Mouse (Mus musculus) stomach, postnatal 0 days (tissue): ENCODE measurements around the gene Arhgef39. TPM values are rescaled to one million over a fixed set of nuclear protein-coding genes. Genes with fewer than 3 reads are reported as not detected.
"Not testable (repeated sequence)": the region's sequence is repeated elsewhere in the genome, so short reads cannot be mapped to it uniquely, and the experiment has no call there.

ENCODE experiments used
- ATAC-seq: fragments of 200-750 bp; cut with Nextera tagmentation; 2 replicates; pipeline ENCODE4 v1.8.0; 2017; ENCODE audit not compliant: low FRiP score, low TSS enrichment
- DNase-seq: peaks from one replicate; pipeline ENCODE4 v3.0.0-alpha.2; 2016; ENCODE audit warnings: low spot score
- H3K27ac ChIP-seq: fragments of 300-500 bp; sonication (generic); replicated peaks from 2 replicates; pipeline ENCODE4 v1.5.1; 2014; ENCODE audit warnings: mild to moderate bottlenecking, control low read depth
- H3K27me3 ChIP-seq: fragments of 300-500 bp; sonication (generic); 2 replicates; pipeline ENCODE4 v1.6.1; 2014; ENCODE audit warnings: low read length; ENCODE audit not compliant: control insufficient read depth, insufficient read depth
- H3K36me3 ChIP-seq: fragments of 300-500 bp; sonication (generic); 2 replicates; pipeline ENCODE4 v1.6.1; 2014; ENCODE audit warnings: low read length, mixed read lengths; ENCODE audit not compliant: control insufficient read depth, insufficient read depth
- H3K4me1 ChIP-seq: fragments of 300-500 bp; sonication (generic); replicated peaks from 2 replicates; pipeline ENCODE4 v1.6.1; 2014; ENCODE audit warnings: antibody characterized with exemption; ENCODE audit not compliant: control insufficient read depth, insufficient read depth
- H3K4me2 ChIP-seq: fragments of 300-500 bp; sonication (generic); replicated peaks from 2 replicates; pipeline ENCODE4 v1.6.1; 2014; ENCODE audit warnings: low read depth, mild to moderate bottlenecking, control low read depth, moderate library complexity
- H3K4me3 ChIP-seq: fragments of 300-500 bp; sonication (generic); 2 replicates; pipeline ENCODE4 v1.5.1; 2014; ENCODE audit warnings: low read depth, low read length, control low read depth
- H3K9ac ChIP-seq: fragments of 300-500 bp; sonication (generic); 2 replicates; pipeline ENCODE4 v1.6.1; 2014; ENCODE audit warnings: mild to moderate bottlenecking, low read length, control low read depth, mixed read lengths
- H3K9me3 ChIP-seq: fragments of 300-500 bp; sonication (generic); 2 replicates; pipeline ENCODE4 v1.6.1; 2016; ENCODE audit warnings: low read length; ENCODE audit not compliant: control insufficient read depth
- CTCF ChIP-seq: IDR thresholded peaks from 2 replicates; pipeline ENCODE4 v1.5.1; 2016; ENCODE audit warnings: antibody characterized with exemption, low read depth, mild to moderate bottlenecking, moderate library complexity
- EP300 ChIP-seq: optimal IDR thresholded peaks from 2 replicates; pipeline ENCODE3; 2016; ENCODE audit warnings: antibody characterized with exemption
- WGBS: fragments of 180-500 bp; shearing (Covaris S2); extraction: QIAGEN DNeasy Blood & Tissue Kit; methylation state at CpG from one replicate; pipeline ENCODE4 v1.1.7; 2014; 5-methylcytosine and 5-hydroxymethylcytosine counted together
- polyA plus RNA-seq: library from polyadenylated mRNA; unstranded; fragments of >200 nt; fragmentation: Nextera tagmentation; extraction: Ambion mirVana; gene quantifications from 2 replicates; pipeline ENCODE4 v1.2.1, GENCODE M21; 2015

Gene Arhgef39
- polyA plus RNA-seq, 1 experiment from 2014 or later: 11.8 TPM

GRCm38 (mm10) chr4:43493186-43493845 is 6.2 kb downstream of the Arhgef39 start:
- H3K9me3 ChIP-seq: no peaks in the 10 kb centered on the region
- DNase-seq (peak; percentile 94), ATAC-seq (peak; percentile 84)
- no peaks in the 10 kb centered on the region for H3K36me3 ChIP-seq
- under 1% methylated on average over 47 of the region's 47 CpGs for WGBS
- H3K4me1 ChIP-seq: no peaks in the 10 kb centered on the region
- H3K9ac ChIP-seq: peak overlapping the region; percentile 86
- peak overlapping the region; percentile 89 for H3K27ac ChIP-seq
- peak; percentile 45 for TF ChIP-seq EP300
- TF ChIP-seq CTCF: peak; percentile 31; the same call in 1 of the 2 replicates
- H3K4me3 ChIP-seq: peak overlapping the region; percentile 73
- no peaks in the 10 kb centered on the region for H3K27me3 ChIP-seq
- H3K4me2 ChIP-seq: peak overlapping the region; percentile 74

GRCm38 (mm10) chr4:43492821-43493185 is 6.7 kb downstream of the Arhgef39 start, which contains the start of gene Ccdc107:
Gene Ccdc107 (plus strand): TSS chr4:43492900.
- DNase-seq (peak; percentile 90), ATAC-seq (peak; percentile 96)
- no peaks in the 10 kb centered on the region for H3K27me3 ChIP-seq
- H3K36me3 ChIP-seq: no peaks in the 10 kb centered on the region
- no peaks in the 10 kb centered on the region for H3K4me1 ChIP-seq
- H3K4me3 ChIP-seq: peak within 1 kb of the TSS; percentile 73
- H3K27ac ChIP-seq: peak within 1 kb of the TSS; percentile 89
- WGBS: under 1% methylated on average over 25 of the region's 25 CpGs
- TF ChIP-seq CTCF (no peak), EP300 (no peak)
- peak within 1 kb of the TSS; percentile 86 for H3K9ac ChIP-seq
- no peaks in the 10 kb centered on the region for H3K9me3 ChIP-seq
- peak within 1 kb of the TSS; percentile 74 for H3K4me2 ChIP-seq

- DNase-seq: no peak
- H3K9ac ChIP-seq: 0 out of 2 replicates have a peak overlapping the region, but pooled peaks have one; percentile 23
- no peak; the same call in 1 of the 2 replicates for ATAC-seq
- no peaks in the 10 kb centered on the region for H3K9me3 ChIP-seq
- 43% methylated on average over 12 of the region's 12 CpGs for WGBS
- peak overlapping the region; percentile 89 for H3K27ac ChIP-seq
- no peaks in the 10 kb centered on the region for H3K27me3 ChIP-seq
- H3K36me3 ChIP-seq: no peaks in the 10 kb centered on the region
- H3K4me1 ChIP-seq: no peaks in the 10 kb centered on the region
- H3K4me2 ChIP-seq: peak overlapping the region; percentile 44; the same call in 1 of the 2 replicates
- TF ChIP-seq CTCF (no peak), EP300 (no peak)
- peak overlapping the region; percentile 73 for H3K4me3 ChIP-seq
Observed at GRCm38 (mm10) chr4:43492101-43492820, 7.2 kb downstream of the Arhgef39 start.

GRCm38 (mm10) chr4:43490801-43491200 is 8.7 kb downstream of the Arhgef39 start:
- TF ChIP-seq CTCF (no peak), EP300 (no peak)
- Histone ChIP-seq H3K27ac (no peak overlapping the region), H3K9ac (no peak overlapping the region), H3K9me3 (no peaks in the 10 kb centered on the region), H3K27me3 (no peaks in the 10 kb centered on the region), H3K4me1 (no peaks in the 10 kb centered on the region), H3K36me3 (no peaks in the 10 kb centered on the region), H3K4me2 (no peak overlapping the region), H3K4me3 (no peak overlapping the region)
- peak; percentile 15; the same call in 1 of the 2 replicates for ATAC-seq
- DNase-seq: peak; percentile 44
- 62% methylated on average over 5 of the region's 5 CpGs for WGBS

GRCm38 (mm10) chr4:43489611-43490010 is 9.9 kb downstream of the Arhgef39 start:
- no peak for TF ChIP-seq CTCF
- TF ChIP-seq EP300: no peak
- 89% methylated on average over 3 of the region's 3 CpGs for WGBS

GRCm38 (mm10) chr4:43485666-43486065 is 13.8 kb downstream of the Arhgef39 start:
- H3K27ac ChIP-seq, H3K4me3 ChIP-seq, H3K4me1 ChIP-seq, H3K27me3 ChIP-seq, DNase-seq, H3K36me3 ChIP-seq, H3K4me2 ChIP-seq, ATAC-seq, H3K9me3 ChIP-seq, H3K9ac ChIP-seq: not testable (repeated sequence)
- 85% methylated on average over 5 of the region's 5 CpGs for WGBS
- TF ChIP-seq CTCF: peak; percentile 29; the same call in 1 of the 2 replicates

More at GRCm38 (mm10) chr4:43489611-43490010, 9.9 kb downstream of the Arhgef39 start:
- Histone ChIP-seq H3K4me3 (no peak overlapping the region), H3K27me3 (no peaks in the 10 kb centered on the region), H3K27ac (no peak overlapping the region), H3K9ac (no peak overlapping the region), H3K4me2 (no peak overlapping the region), H3K4me1 (no peaks in the 10 kb centered on the region), H3K9me3 (no peaks in the 10 kb centered on the region), H3K36me3 (no peaks in the 10 kb centered on the region)
- DNase-seq (no peak), ATAC-seq (no peak)
